Mouse (Mus musculus) gastrocnemius, adult 8-10 months (tissue): ENCODE measurements around the gene Sipa1l1. TPM values are rescaled to one million over a fixed set of nuclear protein-coding genes. Genes with fewer than 3 reads are reported as not detected.
A peak's percentile ranks its signal among the peaks of the same experiment; 100 is the strongest.

Experiments used
- DNase-seq, 2 experiments: peaks; one replicate each; pipeline ENCODE4 v3.0.0; 2022; ENCODE audit warnings: low spot score in 2 of 2
- total RNA-seq, 4 experiments: library from RNA; stranded (reverse); gene quantifications; 2 replicates each; pipeline ENCODE4 v1.2.4; 2022

Gene Sipa1l1
- total RNA-seq: 1 to 10 TPM; 6.1 to 9.7 (median 7.3) TPM

DNA sequence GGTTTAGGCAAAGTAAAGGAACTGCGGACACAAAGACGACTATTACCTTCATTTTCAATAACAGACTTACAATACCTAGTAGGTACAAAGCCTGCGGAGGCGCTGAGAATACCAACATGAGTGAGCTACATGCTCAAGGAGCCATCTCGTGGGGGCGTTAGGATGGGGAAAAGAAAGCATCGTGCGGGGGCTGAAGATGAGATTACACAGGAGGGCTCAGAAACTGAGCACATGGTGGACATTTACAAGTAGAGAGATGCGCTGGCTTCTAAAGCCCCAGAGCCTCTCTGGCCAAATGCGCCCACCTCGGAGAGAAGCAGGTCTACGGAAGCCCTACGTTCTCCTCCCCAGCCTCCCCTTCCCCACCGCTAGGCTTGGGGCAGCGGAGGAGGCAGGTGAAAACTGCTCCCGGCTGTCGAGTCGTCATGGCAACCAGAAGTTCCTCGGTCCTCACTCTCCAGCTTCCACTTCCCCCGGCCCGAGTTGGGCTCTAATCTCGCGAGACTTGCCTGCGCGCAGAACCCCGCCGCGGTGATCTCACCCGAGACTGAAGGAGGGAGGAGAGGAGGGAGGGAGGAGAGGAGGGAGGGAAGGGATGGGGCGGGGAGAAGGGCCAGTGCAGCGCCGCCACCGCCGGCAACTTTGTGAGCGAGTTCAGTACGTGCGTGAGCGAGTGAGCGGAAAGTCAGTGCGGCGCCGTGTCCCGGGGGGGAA, at the start of gene Sipa1l1:
Gene Sipa1l1 (plus strand): TSS at position 501 of the 714 bp plus-strand sequence.
- DNase-seq: peak; percentile 81 to 86

DNA sequence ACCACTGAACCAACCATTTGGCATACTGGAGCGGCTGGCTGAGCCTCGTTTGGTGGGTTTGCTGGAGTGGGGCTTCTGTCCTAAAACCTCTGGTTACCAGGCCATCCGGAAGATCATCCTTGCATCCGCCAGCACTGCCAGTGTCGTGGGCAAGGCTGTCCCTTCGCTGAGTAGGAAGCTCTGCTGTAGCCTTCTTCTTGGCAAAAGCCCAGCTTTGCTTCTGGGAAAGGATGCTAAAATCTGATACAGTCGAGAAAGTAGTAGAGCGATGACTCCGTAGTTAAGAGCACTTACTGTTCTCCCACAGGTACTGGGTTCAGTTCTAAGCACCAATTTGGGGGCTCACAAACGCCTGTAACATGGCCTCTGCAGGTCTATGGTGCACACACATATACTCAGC, 47.2 kb upstream of the Sipa1l1 start:
- no peak for DNase-seq

DNA sequence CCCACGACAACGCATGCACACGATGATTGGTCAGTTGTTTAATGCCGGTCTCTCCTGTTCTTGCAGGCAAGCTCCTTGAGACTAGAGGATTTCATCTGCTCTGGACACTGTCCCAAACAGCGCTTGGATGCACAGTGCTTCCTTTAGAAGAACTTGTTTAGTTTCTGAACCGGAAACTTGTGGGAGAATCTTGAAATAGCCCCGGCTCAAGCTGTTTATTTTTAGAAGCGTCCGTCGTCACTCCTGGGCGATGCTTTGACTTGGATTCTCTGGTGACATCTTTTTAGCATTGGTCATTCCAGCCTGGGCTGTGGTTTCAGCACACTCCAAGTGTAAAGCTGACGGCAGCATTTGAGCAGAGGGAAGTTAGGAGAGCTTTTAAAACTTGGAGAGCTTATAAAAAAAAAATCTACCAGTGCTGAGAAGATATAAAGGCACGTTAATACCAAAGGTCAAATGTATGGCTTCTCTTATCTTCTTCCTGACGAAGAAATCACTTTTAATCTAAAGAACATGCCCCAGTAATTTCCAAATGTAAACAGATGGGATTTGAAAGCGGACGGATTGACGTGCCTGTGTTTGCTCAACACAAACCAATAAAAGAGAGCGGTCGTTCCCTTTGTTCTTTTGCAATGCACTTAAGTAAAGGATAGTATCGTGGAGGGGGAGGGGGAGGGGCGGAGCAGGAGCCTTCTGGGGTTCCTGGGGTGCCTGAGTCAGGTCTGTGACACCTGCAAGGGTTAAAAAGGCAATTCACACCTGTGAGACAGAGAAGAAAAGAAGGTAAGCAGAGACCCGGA, 46.5 kb upstream of the Sipa1l1 start:
- DNase-seq: peak; percentile 54 to 61

DNA sequence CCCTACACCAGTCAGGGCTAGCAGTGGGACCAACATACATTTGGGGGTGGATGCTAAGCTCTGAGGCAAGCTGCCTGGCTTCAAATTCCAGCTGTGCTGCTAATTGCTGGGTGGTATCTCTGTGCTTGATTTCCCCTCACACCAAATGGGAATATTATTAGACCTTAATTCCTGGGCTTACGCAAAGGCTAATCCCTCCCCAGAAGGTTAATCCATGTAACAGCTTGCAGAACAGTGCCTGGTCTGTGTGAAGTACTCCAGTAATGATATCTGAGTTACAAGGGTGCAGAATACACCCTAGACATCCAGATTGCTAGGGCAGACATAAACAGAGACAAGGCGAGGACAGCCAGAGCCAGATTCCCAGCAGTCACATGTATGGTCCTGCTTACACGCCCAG, 42.3 kb upstream of the Sipa1l1 start:
- DNase-seq: no peak

DNA sequence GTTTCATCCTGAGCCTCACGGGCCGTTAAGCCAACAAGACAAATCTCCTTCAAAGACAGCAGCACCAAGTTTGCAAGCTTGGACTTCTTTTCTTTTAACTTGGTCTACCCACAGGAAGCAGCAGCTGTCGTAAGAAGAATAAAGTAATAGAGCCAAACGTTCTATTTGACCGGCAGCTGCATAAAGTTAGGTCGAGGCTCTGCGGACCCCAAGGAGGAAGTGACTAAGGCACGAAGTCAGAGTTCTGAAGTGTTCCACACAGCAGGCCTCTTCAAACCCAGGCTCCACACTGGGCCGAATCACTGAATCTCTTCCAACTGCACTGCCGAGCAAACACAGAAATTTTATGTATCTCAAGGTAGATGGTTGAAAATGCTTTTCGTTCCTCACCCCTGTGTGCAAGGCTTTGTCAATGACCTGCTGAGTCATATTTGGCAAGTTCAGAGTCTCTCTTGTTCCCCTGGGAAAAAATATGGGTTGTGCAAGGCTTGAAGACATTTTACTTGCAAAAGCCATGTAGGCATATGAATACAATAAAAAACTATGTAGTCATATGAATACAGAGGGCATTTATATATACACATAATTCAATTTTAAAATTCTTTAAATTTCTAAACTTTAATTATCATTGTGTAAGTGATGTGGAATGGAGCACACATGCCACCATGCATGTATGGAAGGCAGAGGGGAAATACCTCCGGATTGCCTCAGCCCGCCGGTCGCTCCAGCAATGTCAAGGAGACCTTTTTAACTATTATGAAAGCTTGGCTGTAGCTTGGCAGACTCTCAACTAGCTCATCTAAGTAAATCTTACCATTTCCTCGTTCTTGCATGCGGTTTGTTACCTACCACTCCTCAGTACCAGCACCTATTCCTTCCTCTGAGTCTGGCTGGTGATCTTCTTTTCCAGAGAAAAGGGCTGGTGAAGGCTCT, 29.6 kb upstream of the Sipa1l1 start:
- DNase-seq: no peak

DNA sequence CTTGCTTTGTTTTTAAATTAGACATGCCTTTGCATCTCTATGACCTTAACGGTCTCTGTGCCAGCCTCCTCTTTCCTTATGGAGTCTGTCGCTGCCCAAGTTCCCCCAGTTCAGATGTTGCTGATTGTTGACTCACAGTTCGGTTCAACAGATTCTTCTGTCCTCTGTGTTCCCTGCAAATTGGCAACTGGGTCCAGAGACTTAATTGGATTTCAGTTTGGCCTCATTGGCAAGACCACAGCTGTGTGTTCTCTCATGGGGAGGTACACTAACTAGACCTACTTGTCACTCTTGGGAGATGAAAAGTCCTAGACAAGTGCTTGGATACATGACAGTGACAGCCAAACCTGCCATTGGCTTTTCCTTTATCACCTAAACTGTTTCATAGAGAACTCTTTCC, 25.7 kb upstream of the Sipa1l1 start:
- no peak for DNase-seq

DNA sequence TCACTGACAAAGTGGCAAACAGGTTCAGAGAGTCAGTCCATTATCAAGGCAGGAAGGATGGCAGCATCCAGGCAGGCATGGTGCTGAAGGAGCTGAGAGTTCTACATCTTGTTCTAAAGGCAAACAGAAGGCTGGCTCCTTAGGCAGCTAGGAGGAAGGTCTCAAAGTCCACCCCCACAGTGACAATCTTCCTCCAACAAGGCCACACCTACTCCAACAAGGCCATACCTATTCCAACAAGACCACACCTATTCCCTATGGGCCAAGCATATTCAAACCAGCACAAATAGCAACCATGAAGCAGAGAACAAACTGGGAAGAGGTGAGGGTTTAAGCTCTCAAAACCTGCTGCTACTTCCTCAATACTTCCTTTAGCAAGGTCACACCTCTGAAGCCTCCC, 23.9 kb upstream of the Sipa1l1 start:
- DNase-seq: no peak

DNA sequence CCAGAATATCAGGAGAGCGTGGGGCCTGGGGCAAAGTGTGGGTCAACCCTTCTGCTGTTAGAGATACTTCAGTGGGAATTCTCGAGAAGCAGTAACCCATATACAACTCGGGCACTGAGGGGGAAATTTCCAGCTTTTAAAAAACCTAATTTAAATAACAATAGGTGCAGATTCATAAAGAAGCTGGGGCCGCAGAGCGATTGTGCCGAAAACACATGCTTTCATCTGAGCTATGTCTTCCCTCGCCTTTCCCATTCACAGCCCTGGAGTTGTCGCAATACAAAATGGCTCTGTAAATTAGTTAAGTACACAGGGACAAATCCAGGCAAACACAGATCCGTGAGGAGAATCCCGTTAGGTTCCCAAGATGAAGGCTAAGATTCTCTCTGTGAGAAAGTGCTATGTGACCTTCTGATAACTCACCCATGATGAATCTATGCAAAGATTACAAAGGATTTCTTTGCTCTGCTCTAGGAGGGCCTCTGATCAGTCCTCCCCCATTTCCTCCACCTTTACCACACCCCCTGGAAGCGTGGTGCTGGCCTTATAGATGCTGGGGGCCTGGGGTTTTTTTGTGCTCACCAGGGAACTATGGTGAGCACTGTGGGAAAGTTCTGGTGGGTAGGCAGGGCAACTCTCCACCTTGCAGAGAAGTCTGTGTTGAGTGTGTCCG, 22.0 kb upstream of the Sipa1l1 start:
- DNase-seq: no peak

DNA sequence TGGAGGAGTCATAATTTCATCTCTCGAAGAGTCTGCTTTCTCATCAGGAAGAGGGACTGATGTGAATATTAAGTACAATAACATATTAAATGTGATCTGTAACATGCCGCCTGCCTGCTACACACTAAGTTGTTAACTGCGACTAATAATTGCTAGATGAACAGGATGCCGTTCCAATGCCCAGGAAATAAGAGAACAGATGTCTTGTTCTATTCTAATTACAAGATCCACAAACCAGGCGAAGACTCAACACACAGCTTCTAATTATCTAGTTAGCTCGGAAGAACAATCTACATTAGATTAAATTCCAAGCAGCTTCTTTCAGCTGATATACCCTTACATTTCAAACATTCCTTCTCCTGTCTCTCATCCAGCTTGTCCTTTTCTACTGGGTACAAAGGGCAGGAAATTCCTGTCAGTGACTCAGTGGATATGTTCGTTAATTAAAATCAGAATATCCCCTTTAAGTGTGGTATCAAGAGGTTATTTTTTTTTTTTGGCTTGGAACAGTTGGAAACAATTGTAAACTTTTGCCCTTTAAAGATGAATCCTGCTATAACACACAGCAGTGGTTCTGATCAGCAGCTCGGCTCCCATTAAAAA, 20.7 kb upstream of the Sipa1l1 start:
- no peak for DNase-seq

DNA sequence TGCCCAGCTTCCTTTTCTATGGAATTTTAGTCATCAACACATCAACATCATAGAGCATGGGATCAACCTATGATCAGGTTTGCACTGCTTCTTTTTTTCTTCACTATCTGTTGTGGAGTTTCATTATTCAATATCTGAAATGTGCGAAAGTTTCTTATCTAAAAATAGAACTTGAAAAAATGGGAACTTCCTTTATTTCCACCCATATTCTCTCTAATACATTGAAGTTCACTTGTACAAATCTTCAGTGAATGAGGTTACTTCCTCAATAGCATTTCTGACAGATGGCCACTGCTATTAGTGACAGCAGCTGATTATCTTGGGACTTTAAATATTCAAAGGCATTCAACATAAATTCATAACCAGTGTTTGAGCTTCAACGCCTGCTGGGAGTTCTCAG, 18.1 kb upstream of the Sipa1l1 start:
- no peak for DNase-seq

DNA sequence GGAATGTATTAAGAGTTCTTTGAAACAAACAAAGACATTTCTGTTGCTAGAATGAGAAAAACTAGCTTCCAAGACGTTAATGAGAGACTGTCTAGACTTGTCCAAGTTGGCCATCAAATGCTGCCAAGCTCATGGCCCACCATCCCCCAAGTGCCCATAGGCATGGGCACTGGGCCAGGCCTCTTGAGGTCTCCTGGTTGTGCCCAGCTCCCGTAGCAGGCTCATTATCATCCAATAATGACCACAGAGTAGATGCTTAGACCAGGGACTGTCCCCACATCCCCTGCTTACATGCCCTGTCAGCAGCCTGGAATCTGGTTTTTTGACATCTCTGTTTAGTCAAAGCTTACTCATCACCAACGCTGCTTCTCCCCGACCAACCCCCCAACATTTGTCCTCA, 14.6 kb upstream of the Sipa1l1 start:
- DNase-seq: no peak

DNA sequence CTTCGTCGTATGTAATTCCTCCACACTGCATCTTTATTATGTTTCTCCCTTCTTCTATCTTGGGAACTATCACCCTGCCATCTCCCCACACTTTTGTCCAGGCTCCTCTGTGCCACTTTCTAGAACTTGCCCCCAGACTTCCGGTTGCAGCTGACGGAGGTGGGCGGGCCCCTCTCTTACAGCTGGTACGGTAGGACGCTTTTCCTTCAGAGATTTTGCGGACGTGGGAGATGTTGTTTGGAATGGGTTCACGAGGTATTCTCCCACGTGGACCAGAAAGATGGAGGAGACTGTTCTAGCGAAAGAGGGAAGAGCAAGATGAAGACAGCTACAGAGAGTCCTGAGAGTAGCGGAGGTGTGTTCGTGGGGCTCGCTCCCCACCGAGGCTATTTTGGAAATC, 10.6 kb upstream of the Sipa1l1 start:
- DNase-seq: no peak

DNA sequence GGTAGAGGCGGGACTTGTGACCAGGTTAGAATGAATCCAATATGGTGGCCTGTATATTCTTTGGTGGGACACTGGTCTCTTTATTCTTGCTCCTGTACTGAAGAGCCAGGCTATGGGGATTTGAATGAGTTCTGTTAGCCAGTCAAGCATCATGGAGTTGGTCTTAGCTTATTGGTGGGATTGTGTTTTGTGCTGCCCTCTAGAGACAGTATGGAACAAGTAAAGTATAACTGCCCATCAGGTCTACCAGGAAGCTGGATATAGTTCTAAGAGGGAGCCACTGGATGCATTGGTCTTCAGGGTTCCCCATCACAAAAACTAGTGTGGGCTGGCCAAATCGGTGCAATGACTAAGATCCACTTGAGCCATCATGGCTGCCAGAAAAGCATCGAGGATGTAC, 9.7 kb upstream of the Sipa1l1 start:
- DNase-seq: no peak

DNA sequence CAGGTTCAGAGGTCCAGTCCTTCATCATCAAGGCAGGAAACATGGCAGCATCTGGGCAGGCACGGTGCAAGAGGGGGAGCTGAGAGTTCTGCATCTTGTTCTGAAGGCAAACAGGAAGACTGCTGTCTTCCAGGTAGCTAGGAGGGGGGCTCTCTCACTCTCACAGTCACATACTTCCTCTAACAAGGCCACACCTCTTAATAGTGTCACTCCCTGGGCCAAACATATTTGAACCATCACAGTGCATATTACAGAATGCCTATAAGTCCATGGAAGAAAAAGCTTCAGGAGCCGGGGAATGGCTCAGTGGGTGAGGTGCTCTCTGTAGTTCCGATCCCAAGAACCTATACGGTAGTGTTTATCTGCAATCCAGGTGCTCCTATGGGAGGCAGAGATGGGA, 3.5 kb upstream of the Sipa1l1 start:
- DNase-seq: no peak

DNA sequence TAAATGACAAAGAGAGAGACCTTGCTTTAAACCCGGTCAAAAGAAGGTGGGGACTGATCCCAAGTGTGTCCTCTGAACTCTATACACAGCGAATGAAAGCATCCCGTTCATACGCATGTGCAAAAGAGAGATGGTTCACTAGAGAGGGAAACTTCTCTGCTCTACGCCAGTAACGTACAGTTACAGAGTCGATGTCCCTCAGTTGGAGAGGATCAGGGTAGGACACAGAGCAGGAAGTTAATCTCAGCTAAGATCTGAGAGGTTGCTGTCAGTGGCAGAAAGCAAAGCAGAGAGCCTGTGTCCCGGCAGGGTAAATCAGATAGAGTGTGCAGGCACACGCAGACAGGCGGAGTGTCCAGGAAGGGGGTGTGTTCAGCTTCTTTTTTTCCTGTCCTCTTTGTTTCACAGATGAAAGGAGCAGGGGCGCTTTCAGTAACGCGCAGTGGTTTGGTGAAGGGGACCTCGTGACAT, 3.0 kb upstream of the Sipa1l1 start:
- DNase-seq: no peak

DNA sequence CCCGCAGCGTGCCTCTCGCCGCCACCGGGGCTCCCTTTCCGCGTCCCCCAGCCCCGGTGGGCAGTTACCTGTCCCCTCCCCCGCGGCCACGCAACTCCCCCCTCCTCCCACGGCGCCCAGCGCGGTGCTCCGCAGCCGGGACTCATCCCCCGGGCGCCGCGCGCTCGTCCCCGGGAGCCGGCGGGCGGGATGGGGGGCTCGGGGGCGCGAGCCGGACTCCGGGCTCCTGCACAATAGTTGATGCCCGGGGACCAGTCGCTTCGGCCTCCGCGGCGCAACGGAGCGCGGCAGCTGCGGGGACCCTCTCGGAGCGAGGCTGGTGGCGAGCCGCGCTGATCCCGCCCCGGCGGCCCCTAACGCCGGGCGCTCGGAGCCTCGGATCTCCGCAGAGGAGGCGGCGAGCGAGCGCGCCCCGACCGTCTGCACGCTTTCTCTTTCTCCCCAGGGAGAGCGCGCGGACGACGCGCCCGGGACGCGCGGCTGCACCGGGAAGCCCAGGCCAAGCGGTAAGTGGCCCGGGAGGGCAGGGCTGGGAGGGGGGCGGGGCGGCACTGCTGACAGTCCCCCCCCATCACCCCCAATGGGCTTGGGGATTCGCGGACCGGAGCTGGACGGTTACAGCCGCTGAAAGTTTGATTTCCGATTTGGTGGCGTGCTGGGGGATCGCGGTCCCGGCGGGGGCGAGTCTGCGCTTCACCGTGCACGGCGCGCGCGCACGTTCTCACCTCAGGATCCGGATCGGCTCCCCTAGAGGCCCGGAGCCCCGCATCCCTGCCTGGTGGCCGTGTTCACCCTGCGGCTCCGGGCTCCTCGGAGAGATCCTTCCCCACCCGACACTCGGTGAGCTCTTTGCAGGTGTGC, 681 bp downstream of the Sipa1l1 start:
- peak; percentile 22 to 39 for DNase-seq

DNA sequence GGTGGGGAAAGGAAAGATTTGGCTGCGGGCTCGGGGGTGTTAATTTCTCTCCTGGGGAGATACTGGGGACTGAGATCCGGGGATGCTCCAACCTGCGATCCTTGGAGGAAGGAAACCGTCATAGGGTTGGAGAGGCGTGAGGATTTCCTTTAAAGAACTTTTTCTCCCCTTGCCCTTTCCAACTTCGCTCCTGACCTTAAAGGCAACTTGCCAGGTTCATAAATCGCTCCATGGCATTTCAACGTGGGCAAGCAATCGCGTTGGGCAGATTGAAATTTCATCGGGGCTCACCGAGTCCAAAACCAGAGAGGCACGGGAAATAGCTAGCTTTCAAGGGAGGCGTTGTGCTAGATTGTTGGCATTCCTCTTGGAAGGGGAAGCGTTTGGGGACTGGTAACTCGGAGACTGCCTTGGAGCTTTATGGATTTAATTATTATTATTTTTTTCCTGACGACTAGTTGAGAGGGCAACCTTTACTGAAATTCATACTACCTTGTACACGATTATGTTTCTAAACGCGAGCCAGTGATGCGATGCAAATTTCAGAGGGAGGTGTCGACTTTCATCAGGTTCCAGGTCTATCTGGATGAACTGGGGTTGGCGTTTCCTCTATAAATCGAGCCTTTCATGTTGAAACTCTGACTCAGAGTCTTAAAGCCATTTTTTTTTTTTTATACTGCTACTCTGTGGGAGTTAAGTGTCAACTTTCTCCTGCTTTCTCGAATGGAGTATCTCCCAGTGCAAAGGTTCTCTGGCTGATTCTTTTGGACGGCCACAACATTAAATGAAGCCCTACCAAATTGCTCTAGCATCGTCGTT, 1.6 kb downstream of the Sipa1l1 start:
- no peak for DNase-seq

DNA sequence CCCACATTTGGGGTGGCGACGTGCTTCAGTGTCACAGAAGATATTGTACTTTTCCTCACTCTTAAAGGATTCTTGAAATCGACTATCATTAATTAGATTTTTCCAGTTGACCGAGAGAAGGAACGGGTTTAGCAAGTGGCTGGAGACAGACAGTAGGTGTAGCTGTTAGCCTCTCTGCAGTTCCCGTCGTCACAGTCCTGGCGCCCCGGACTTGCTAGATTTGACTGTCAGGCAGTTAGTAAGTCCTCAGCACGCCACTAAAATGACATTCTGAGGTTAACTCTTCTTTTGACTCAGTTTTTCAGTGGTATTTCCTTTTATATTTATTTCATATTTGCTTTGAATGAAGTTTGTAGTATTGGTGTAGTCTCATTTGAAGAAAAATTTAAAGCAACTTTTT, 2.5 kb downstream of the Sipa1l1 start:
- peak in 1 of 2 experiments; percentile 16 for DNase-seq

DNA sequence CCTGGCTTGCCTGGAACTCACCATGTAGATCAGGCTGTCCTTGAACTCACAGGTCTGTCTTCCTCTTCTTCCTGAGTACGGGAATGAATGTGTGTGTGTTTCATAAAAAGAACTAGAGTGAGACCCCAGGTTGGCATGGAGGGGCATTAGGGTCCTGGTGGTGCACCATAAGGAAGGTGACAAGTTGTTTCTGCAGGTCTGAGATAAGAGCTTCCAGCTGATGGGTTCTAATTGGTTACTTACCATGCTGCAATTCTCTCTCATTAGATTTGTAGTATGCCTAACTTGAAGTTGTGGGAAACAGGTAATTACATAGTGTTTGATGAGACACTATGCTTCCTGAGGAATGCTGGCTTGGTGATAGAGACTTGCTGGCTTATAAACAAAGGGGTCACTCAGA, 4.5 kb downstream of the Sipa1l1 start:
- no peak for DNase-seq
